Comparison of ENCODE assay signal across 22 mouse cellular contexts in genomic region chr13:40743221-40743620, GRCm38 (mm10). TPM values are rescaled to one million over a fixed set of nuclear protein-coding genes. Genes with fewer than 3 reads are reported as not detected.
"Had no signal": no experiment of that assay in that cellular context is flagged by ENCODE, and none has a peak within 500 bp of the region (broad histone marks: within the 10 kb centered on the region; RNA-seq: fewer than 3 reads in every experiment).

No protein-coding gene starts in this region.

- H3K4me3 ChIP-seq: layer of hippocampus, adult 2 months; limb, embryonic 12.5 days; limb, embryonic 15.5 days; neural tube, embryonic 12.5 days had no signal

- H3K4me2 ChIP-seq: limb, embryonic 12.5 days; limb, embryonic 15.5 days; liver, embryonic 11.5 days; lung, embryonic 14.5 days; neural tube, embryonic 12.5 days had no signal

- ATAC-seq: liver, postnatal 0 days; lung, postnatal 0 days had no signal

- H3K36me3 ChIP-seq: limb, embryonic 12.5 days; limb, embryonic 15.5 days; neural tube, embryonic 12.5 days had no signal

- H3K9ac ChIP-seq: limb, embryonic 12.5 days; limb, embryonic 15.5 days; liver, embryonic 14.5 days; liver, postnatal 0 days; lung, embryonic 14.5 days; neural tube, embryonic 12.5 days had no signal

- H3K9me3 ChIP-seq: limb, embryonic 15.5 days had no signal

- H3K27ac ChIP-seq: kidney, postnatal 0 days; layer of hippocampus, adult 2 months; limb, embryonic 12.5 days; limb, embryonic 15.5 days; liver, embryonic 14.5 days; macrophage; neural tube, embryonic 12.5 days; stomach, postnatal 0 days had no signal

- DNase-seq: kidney, adult 2 months; kidney, postnatal 25 days; layer of hippocampus, adult 9-11 months; liver, postnatal 0 days; lung, embryonic 14.5 days; midbrain, embryonic 14.5 days; right cerebral cortex, adult 18-20 months; right cerebral cortex, postnatal 14 days; right cerebral cortex, postnatal 4 days; thymus, adult 2 months; thymus, postnatal 14 days; thymus, postnatal 4 days had no signal

RNA-seq across cellular contexts. Expression of gene Tfap2a, which starts 5.0 kb away (rescaled TPM):
- polyA plus RNA-seq: liver, postnatal 0 days had no signal
